Mouse (Mus musculus) midbrain, postnatal 0 days (tissue): ENCODE results near the gene Tbkbp1. TPM values are rescaled to one million over a fixed set of nuclear protein-coding genes. Genes with fewer than 3 reads are reported as not detected.

Source experiments
- ATAC-seq: fragments of 200-750 bp; cut with Nextera tagmentation; 2 replicates; pipeline ENCODE4 v1.8.0; 2017; ENCODE audit warnings: moderate number of reproducible peaks, mild to moderate bottlenecking, moderate TSS enrichment, moderate library complexity; ENCODE audit not compliant: low FRiP score
- DNase-seq: peaks from one replicate; pipeline ENCODE4 v3.0.0-alpha.2; 2015; ENCODE audit warnings: low spot score
- H3K27ac ChIP-seq: fragments of 300-500 bp; sonication (generic); 2 replicates; pipeline ENCODE4 v1.5.1; 2014; ENCODE audit warnings: low read depth, mild to moderate bottlenecking, low read length, mixed read lengths
- H3K27me3 ChIP-seq: fragments of 300-500 bp; sonication (generic); 2 replicates; pipeline ENCODE4 v1.6.1; 2014; ENCODE audit warnings: low read length, control low read depth, mixed read lengths; ENCODE audit not compliant: insufficient read depth
- H3K36me3 ChIP-seq: fragments of 300-500 bp; sonication (generic); 2 replicates; pipeline ENCODE4 v1.6.1; 2014; ENCODE audit warnings: low read length, control low read depth, mixed read lengths; ENCODE audit not compliant: insufficient read depth
- H3K4me1 ChIP-seq: fragments of 300-500 bp; sonication (generic); 2 replicates; pipeline ENCODE4 v1.6.1; 2014; ENCODE audit warnings: mild to moderate bottlenecking, control low read depth, antibody characterized with exemption, low read length, mixed read lengths; ENCODE audit not compliant: insufficient read depth
- H3K4me2 ChIP-seq: fragments of 300-500 bp; sonication (generic); 2 replicates; pipeline ENCODE4 v1.6.1; 2014; ENCODE audit warnings: low read depth, mild to moderate bottlenecking, low read length, mixed read lengths; ENCODE audit not compliant: poor library complexity, severe bottlenecking
- H3K4me3 ChIP-seq: fragments of 300-500 bp; sonication (generic); 2 replicates; pipeline ENCODE4 v1.5.1; 2014; ENCODE audit warnings: low read depth, mild to moderate bottlenecking, low read length, moderate library complexity
- H3K9ac ChIP-seq: fragments of 300-500 bp; sonication (generic); replicated peaks from 2 replicates; pipeline ENCODE4 v1.6.1; 2014; ENCODE audit warnings: mild to moderate bottlenecking, low read length, moderate library complexity, mixed read lengths; ENCODE audit not compliant: poor library complexity, severe bottlenecking
- H3K9me3 ChIP-seq: fragments of 300-500 bp; sonication (generic); 2 replicates; pipeline ENCODE4 v1.6.1; 2016; ENCODE audit warnings: low read length, control low read depth
- CTCF ChIP-seq: IDR thresholded peaks from 2 replicates; pipeline ENCODE4 v1.5.1; 2016; ENCODE audit warnings: antibody characterized with exemption, mild to moderate bottlenecking
- whole genome bisulfite sequencing: fragments of 180-500 bp; shearing (Covaris S2); extraction: QIAGEN DNeasy Blood & Tissue Kit; methylation state at CpG from one replicate; pipeline ENCODE4 v1.1.7; 2014; 5-methylcytosine and 5-hydroxymethylcytosine counted together
- polyA plus RNA-seq: library from polyadenylated mRNA; unstranded; fragments of >200 nt; fragmentation: Nextera tagmentation; extraction: Ambion mirVana; gene quantifications from 2 replicates; pipeline ENCODE4 v1.2.1, GENCODE M21; 2015
- total RNA-seq: library from RNA; depleted of rRNA; stranded (reverse); fragments of >200 nt; gene quantifications from 2 replicates; pipeline ENCODE4 v1.2.3, GENCODE M21; 2014

Gene Tbkbp1
- total and polyA plus RNA-seq, 2 experiments from 2014 or later, result 10.3 to 45.3 TPM

GRCm38 (mm10) chr11:97127470-97128223, 23.6 kb downstream of the Tbkbp1 start:
- Histone ChIP-seq H3K27ac (no peak overlapping the region), H3K9me3 (no peaks in the 10 kb centered on the region), H3K27me3 (0 out of 2 replicates have a peak, but pooled peaks cover 8% of the 10 kb centered on the region), H3K36me3 (no peaks in the 10 kb centered on the region), H3K9ac (peak overlapping the region; percentile 52), H3K4me3 (peak overlapping the region; percentile 42), H3K4me2 (peak overlapping the region; percentile 83), H3K4me1 (0 out of 2 replicates have a peak, but pooled peaks cover 2% of the 10 kb centered on the region)
- 19% methylated on average over 19 of the region's 19 CpGs for WGBS
- ATAC-seq, result peak; percentile 5; the same call in 1 of the 2 replicates
- no peak for TF ChIP-seq CTCF
- DNase-seq, result no peak

- peak overlapping the region; percentile 52 for H3K9ac ChIP-seq
- WGBS, result 3% methylated on average over 32 of the region's 32 CpGs
- peak overlapping the region; percentile 42 for H3K4me3 ChIP-seq
- no peak for TF ChIP-seq CTCF
- H3K27ac ChIP-seq, result no peak overlapping the region
- 0 out of 2 replicates have a peak, but pooled peaks cover 2% of the 10 kb centered on the region for H3K4me1 ChIP-seq
- peak; percentile 34; the same call in 1 of the 2 replicates for ATAC-seq
- peak overlapping the region; percentile 83 for H3K4me2 ChIP-seq
- DNase-seq, result peak; percentile 42
- H3K27me3 ChIP-seq, result 0 out of 2 replicates have a peak, but pooled peaks cover 8% of the 10 kb centered on the region
- no peaks in the 10 kb centered on the region for H3K36me3 ChIP-seq
- no peaks in the 10 kb centered on the region for H3K9me3 ChIP-seq
Measured at GRCm38 (mm10) chr11:97126645-97127468, 24.4 kb downstream of the Tbkbp1 start.

- H3K27me3 ChIP-seq, result 0 out of 2 replicates have a peak, but pooled peaks cover 8% of the 10 kb centered on the region
- no peak for ATAC-seq
- no peak overlapping the region for H3K27ac ChIP-seq
Measured at GRCm38 (mm10) chr11:97124266-97125036, 26.8 kb downstream of the Tbkbp1 start.

GRCm38 (mm10) chr11:97123282-97123890, 27.9 kb downstream of the Tbkbp1 start:
- DNase-seq (no peak), ATAC-seq (no peak)
- H3K4me2 ChIP-seq, result no peak overlapping the region
- no peaks in the 10 kb centered on the region for H3K36me3 ChIP-seq
- no peak overlapping the region for H3K9ac ChIP-seq
- 0 out of 2 replicates have a peak, but pooled peaks cover 2% of the 10 kb centered on the region for H3K4me1 ChIP-seq
- H3K9me3 ChIP-seq, result no peaks in the 10 kb centered on the region
- H3K4me3 ChIP-seq, result no peak overlapping the region
- H3K27ac ChIP-seq, result no peak overlapping the region
- 17% methylated on average over 11 of the region's 11 CpGs for WGBS
- H3K27me3 ChIP-seq, result 0 out of 2 replicates have a peak, but pooled peaks cover 3% of the 10 kb centered on the region
- TF ChIP-seq CTCF, result peak; percentile 56

More at GRCm38 (mm10) chr11:97124266-97125036, 26.8 kb downstream of the Tbkbp1 start:
- no peak overlapping the region for H3K4me3 ChIP-seq
- TF ChIP-seq CTCF, result no peak
- WGBS, result 57% methylated on average over 10 of the region's 10 CpGs
- H3K4me1 ChIP-seq, result 0 out of 2 replicates have a peak, but pooled peaks cover 2% of the 10 kb centered on the region
- H3K36me3 ChIP-seq, result no peaks in the 10 kb centered on the region
- no peak overlapping the region for H3K9ac ChIP-seq
- no peak for DNase-seq
- H3K9me3 ChIP-seq, result no peaks in the 10 kb centered on the region
- no peak overlapping the region for H3K4me2 ChIP-seq

DNA sequence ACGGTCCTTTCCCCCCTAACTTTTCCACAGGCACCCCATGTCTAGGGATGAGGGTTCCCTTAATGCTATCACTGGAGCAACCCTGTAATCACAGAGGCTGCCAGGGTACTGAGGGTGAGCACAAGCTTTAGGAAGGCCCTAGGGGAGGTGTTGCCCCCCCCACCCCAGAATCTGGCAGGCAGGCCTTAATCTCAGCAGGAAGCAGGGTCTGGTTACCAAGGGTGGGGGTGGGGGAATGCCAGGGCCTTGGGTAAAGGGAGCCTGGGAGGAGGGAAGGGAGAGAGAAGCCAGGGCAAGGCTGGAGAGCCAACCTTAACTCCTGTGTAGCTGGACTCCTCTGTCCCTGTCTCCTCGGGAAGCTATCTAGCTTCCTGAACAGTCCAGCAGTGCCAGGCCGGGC, 30.7 kb downstream of the Tbkbp1 start:
- 55% methylated on average over 3 of the region's 3 CpGs for WGBS
- H3K4me2 ChIP-seq, result no peak overlapping the region
- no peaks in the 10 kb centered on the region for H3K36me3 ChIP-seq
- H3K9ac ChIP-seq, result no peak overlapping the region
- no peaks in the 10 kb centered on the region for H3K4me1 ChIP-seq
- TF ChIP-seq CTCF, result no peak
- H3K9me3 ChIP-seq, result no peaks in the 10 kb centered on the region
- no peak overlapping the region for H3K27ac ChIP-seq
- no peak for DNase-seq
- no peak overlapping the region for H3K4me3 ChIP-seq
- ATAC-seq, result no peak
- H3K27me3 ChIP-seq, result peaks cover 15% of the 10 kb centered on the region
